Mouse (Mus musculus) adrenal gland, postnatal 36 days (tissue): ENCODE data around the gene Caml. TPM values are rescaled to one million over a fixed set of nuclear protein-coding genes. Genes with fewer than 3 reads are reported as not detected.
"Not testable (repeated sequence)": the region's sequence is repeated elsewhere in the genome, so short reads cannot be mapped to it uniquely, and the experiment has no call there.

Experiments
- DNase-seq, 2 experiments: peaks; one replicate each; pipeline ENCODE4 v3.0.0; 2021; ENCODE audit warnings: mixed read lengths in 1 of 2
- total RNA-seq, 2 experiments: library from RNA; stranded (reverse); gene quantifications; 2 replicates each; pipeline ENCODE4 v1.2.3; 2021

Caml gene
- total RNA-seq, 2 experiments from 2014 or later = 32.8 to 34.0 TPM

DNA sequence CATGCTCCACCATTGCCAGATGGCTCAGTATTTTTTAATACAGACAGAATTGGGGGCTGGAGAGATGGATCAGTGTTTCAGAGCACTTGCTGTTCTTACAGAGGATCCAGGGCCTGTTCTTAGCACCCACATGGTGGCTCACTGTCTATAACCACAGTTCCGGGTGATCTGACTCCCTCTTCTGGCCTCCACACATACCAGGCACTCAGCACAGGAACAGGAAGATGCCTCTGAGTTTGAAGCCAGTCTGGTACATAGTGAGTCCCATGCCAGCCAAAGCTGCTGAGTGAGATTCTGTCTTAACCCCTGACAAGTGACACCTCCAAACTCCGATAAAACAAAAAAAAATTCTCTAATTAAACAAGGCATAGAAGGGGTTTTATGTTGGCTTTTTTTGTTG lies 2.5 kb upstream of the Caml start:
- no peak for DNase-seq

DNA sequence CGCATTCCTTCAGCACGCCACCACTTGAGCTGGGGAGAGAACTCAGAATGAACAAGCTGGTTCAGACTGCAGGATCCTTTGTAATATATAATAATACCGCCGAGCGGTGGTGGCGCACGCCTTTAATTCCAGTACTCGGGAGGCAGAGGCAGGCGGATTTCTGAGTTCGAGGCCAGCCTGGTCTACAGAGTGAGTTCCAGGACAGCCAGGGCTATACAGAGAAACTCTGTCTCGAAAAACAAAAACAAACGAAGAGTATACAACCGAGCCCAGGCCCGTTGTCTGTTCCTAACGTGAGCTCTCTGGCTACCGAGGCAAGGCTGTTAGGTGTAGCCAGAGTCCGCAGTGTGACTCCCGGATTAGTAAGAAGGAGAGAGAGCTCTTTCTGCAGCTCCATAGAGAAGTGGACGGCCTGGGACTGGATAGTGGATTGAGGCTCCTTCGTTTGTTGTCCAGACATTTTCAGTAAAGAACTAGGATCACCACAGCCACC lies 603 bp upstream of the Caml start:
- DNase-seq = not testable (repeated sequence)

- peak; percentile 92 to 95 for DNase-seq
Measured at GRCm38 (mm10) chr13:55634639-55635127, 11.9 kb downstream of the Caml start, which contains the start of gene Ddx46. TSS of gene Ddx46 (plus strand) at chr13:55635027.

DNA sequence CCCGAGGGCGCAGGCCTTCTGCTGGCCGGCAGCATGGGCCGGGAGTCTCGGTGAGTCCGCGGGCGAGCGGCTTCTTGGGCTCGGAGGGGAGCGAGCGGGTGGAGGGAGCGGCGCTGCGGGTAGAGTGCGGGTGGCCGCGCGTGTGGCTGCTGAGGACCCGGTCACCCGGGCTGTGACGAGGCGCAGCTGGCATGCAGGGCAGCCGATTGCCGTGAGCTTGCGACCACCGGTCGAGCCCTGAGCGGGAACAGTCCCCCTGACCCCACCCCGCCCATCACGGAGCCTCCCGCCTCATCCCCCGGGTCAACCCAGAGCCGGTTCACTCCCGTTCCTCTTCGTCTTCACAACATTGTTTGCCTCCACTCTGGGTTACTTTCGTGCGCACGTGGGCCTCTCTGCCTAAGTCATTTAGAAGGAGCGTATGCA lies 12.4 kb downstream of the Caml start:
- peak in 1 of 2 experiments; percentile 2 for DNase-seq

GRCm38 (mm10) chr13:55636185-55636983 lies 13.6 kb downstream of the Caml start:
- DNase-seq = no peak

DNA sequence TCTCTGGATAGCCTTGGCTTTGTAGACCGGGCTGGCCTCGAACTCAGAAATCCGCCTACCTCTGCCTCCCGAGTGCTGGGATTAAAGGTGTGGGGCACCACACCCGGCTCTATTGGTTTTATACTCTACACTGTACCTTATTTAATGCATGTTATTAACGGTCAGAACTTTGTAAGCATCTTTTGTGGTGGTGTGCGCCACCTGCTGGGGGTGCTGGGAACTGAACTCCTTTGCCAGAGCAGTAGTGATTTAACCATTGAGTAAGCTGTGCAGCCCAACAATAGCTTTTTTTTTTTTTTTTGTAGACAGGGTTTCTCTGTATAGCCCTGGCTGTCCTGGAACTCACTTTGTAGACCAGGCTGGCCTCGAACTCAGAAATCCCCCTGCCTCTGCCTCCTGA lies 17.7 kb downstream of the Caml start:
- peak; percentile 83 to 86 for DNase-seq

GRCm38 (mm10) chr13:55644525-55644924 lies 21.7 kb downstream of the Caml start:
- DNase-seq = no peak

DNA sequence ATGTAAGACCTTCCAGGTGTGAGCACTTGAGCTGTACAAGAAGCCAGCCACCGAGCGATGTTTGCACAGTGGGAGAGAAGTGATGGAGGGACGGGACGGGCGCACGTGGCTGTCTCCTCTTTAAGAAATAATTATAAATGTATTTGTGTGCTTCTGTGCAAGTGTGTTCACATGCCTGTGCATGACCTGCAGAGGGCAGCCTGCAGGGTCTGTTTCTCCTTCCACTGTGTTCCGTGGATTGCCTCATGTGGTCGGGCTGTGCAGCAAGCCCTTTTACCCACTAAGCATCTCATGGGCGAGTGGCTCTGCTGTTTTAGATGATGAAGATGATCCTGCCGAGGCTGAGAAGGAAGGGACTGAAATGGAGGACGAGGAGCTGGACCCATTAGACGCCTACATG lies 27.3 kb downstream of the Caml start:
- no peak for DNase-seq

- DNase-seq = no peak
Measured at GRCm38 (mm10) chr13:55650980-55651379, 28.2 kb downstream of the Caml start.

DNA sequence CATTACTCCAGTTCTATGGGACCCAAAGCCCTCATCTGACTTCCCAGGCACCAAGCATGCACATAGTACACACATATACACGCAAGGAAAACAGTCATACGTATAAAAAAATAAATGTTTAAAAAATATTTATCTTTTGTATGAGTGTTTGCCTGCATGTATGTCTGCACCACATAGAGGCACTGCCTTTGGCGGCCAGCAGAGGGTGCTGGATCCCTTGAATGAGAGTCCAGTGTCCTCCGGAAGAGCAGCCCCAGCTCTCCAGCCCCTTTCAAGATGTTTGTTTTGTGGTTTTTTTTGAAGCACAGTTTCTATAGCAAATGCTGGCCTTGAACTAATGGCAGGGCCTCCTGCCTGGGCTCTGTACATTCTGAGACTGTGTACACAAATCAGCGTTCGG lies 45.7 kb downstream of the Caml start:
- peak; percentile 48 to 68 for DNase-seq

- DNase-seq = no peak
Measured at GRCm38 (mm10) chr13:55672711-55673110, 49.9 kb downstream of the Caml start.

DNA sequence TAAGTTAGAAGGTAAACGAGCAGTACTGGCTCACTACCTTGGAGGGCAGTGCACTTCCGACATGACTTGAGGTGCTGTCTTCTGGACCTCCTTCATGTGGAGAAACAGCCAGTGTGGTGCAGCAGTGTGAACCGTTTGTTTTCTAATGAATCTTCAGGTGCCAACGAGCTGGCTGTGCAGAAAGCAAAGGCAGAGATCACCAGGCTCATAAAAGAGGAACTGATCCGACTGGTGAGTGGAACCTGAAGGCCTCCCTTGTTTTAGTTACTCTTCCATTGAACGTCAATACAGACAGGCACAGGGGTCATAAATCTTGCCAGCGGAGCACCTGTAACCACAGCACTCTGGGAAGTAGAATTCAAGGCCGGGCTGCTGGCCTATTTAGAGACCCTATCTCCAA lies 54.6 kb downstream of the Caml start:
- DNase-seq = no peak

Other genes starting within 250 kb of the Caml start
- not detected for gene Slc34a1, start 224.8 kb upstream of the Caml start, total RNA-seq
- not detected for gene Pfn3, start 207.8 kb upstream of the Caml start, total RNA-seq
- gene F12, start 196.2 kb upstream of the Caml start, total RNA-seq = under 1 TPM in 1 of 2 experiments, not detected in 1; 0.30 TPM
- 10 to 100 TPM; 34.5 to 49.4 TPM for gene Grk6, start 177.9 kb upstream of the Caml start, total RNA-seq
- 1 to 10 TPM; 1.9 to 3.3 TPM for gene Prr7, start 158.7 kb upstream of the Caml start, total RNA-seq
- 10 to 100 TPM; 16.0 to 18.0 TPM for gene Dbn1, start 134.9 kb upstream of the Caml start, total RNA-seq
- gene Pdlim7, start 109.3 kb upstream of the Caml start, total RNA-seq = 10 to 100 TPM; 15.2 to 23.9 TPM
- 1 to 10 TPM; 2.3 to 4.6 TPM for gene Dok3, start 93.7 kb upstream of the Caml start, total RNA-seq
- 10 to 100 TPM; 47.3 to 51.7 TPM for gene Ddx41, start 86.3 kb upstream of the Caml start, total RNA-seq
- gene Fam193b, start 51.9 kb upstream of the Caml start, total RNA-seq = 10 to 100 TPM; 32.3 to 40.4 TPM
- 100 to 1,000 TPM; 196 to 197 TPM for gene Tmed9, start 49.3 kb upstream of the Caml start, total RNA-seq
- gene B4galt7, start 23.1 kb upstream of the Caml start, total RNA-seq = 10 to 100 TPM; 13.4 to 16.6 TPM
- 10 to 100 TPM; 36.5 to 42.6 TPM for gene Ddx46, start 12.0 kb downstream of the Caml start, total RNA-seq
- 10 to 100 TPM; 63.5 to 65.7 TPM for gene B230219D22Rik, start 70.1 kb downstream of the Caml start, total RNA-seq
- 10 to 100 TPM; 68.2 to 73.5 TPM for gene Txndc15, start 91.6 kb downstream of the Caml start, total RNA-seq
- 10 to 100 TPM; 72.3 to 77.4 TPM for gene Pcbd2, start 104.4 kb downstream of the Caml start, total RNA-seq
- gene Catsper3, start 161.6 kb downstream of the Caml start, total RNA-seq = under 1 TPM in 1 of 2 experiments, not detected in 1; 0.20 TPM
- not detected for gene Pitx1, start 213.2 kb downstream of the Caml start, total RNA-seq